Mouse (Mus musculus) testis, postnatal 10 days (tissue): ENCODE measurements around the gene Hist3h2ba.

Source experiments
- DNase-seq: peaks from one replicate; pipeline ENCODE4 v3.0.0; 2021; ENCODE audit warnings: low spot score

The Hist3h2ba gene

GRCm38 (mm10) chr11:58964216-58964615, 15.5 kb downstream of the Hist3h2ba start:
- no peak for DNase-seq

- DNase-seq, result no peak
These were observed 16.5 kb downstream of the Hist3h2ba start for GRCm38 (mm10) chr11:58965001-58965760.

DNA sequence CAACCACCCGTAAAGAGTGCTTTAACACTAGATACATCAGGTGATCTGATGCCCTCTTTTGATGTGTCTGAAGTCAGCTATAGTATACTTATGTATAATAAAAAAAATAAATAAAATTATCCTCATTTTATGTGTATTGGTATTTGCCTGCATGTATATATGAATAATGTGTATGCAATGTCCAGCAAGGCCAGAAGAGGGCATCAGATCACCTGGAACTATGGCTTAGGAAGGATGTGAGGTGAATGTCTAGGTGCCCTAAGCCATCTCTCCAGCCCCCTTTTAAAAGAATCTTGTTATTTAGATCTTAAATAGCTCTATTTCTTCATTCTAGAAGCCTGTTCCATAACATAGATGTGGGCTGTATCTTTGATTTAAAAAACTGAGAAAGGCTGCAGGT, 18.6 kb downstream of the Hist3h2ba start:
- DNase-seq, result peak; percentile 48

- DNase-seq, result no peak
These were observed 19.8 kb downstream of the Hist3h2ba start for GRCm38 (mm10) chr11:58968551-58968950.

DNA sequence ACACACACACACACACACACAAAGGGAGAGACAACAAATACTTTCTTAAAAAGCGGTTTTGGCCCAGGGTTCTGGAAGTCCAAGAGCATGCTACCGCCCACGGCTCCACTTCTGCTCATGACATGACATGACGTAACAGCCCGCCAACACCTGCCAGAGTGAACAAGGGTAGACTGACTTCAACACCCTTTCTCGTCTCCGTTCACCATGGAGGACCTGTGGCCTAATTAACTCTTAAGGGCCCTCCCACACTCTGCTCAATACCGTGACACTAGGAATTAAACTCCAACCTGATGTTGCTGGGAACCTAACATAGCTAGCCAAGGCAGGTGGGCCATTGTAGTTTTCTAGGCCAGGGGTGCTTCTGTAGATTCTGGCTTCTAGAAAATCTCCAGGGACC, 20.3 kb downstream of the Hist3h2ba start:
- DNase-seq, result no peak

DNA sequence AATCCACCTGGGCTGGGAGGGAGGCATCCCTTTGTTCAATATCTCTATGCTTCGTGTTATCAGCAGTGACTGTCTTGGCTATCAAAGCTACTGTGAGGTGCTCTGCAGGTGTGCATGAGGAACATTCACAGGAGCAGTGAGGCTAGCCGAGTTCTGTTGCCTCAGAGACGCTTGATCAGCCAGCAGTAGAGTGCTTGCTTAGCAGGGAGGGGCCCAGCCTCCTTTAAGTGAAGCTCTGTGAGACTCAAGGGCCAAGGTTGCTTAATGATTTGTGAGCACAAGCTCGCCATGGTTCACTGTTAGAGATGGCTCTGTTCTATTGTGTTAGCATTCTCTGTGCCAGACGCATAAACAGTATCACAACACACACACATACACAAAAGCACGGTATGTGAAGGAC, 20.9 kb downstream of the Hist3h2ba start:
- DNase-seq, result no peak

DNA sequence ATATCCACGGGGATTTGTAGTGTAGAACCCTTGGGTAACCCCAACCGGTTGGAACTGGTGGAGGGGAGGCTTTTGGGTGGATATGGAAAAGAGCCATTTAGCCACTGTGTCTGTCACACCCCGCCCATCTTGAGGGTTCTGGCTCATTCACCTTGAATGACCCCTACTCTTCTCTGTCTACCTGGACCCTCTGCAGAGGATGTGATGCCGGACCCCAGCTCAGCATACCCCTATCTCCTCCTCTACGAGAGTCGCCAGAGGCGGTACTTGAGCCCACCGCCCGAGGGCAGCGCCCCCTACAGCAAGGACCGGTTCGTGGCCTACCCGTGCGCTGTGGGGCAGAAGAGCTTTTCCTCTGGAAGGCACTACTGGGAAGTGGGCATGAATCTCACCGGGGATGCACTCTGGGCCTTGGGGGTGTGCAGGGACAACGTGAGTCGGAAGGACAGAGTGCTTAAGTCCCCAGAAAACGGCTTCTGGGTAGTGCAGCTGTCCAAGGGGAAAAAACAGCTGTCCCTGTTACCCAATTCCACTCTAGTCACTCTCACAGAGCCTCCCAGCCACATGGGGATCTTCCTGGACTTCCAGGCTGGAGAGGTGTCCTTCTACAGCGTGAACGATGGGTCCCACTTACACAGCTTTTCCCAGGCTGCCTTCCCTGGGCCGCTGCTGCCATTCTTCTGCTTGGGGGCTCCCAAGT, 22.3 kb downstream of the Hist3h2ba start:
- DNase-seq, result no peak

- no peak for DNase-seq
These were observed 23.1 kb downstream of the Hist3h2ba start for GRCm38 (mm10) chr11:58971796-58972195.

DNA sequence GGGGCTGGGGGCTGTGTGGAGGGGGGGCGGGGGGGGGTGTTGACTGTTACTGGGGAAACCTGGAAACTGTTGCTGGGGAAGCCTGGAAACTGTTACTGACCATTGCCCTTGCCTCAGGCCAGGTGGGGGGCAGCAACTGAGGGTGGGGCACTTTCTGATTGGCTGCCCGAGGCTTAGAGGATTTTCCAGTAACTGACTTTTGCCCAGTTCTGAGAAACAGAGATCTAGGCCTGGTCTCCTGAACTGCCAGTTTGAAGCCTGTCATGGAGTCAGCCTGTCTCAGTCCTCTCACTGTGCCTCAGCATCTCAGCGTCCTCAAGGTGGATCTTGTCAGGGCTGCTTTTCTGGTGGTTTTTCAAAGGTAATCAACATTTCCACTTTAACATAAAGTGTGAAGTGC, 25.7 kb downstream of the Hist3h2ba start:
- no peak for DNase-seq

DNA sequence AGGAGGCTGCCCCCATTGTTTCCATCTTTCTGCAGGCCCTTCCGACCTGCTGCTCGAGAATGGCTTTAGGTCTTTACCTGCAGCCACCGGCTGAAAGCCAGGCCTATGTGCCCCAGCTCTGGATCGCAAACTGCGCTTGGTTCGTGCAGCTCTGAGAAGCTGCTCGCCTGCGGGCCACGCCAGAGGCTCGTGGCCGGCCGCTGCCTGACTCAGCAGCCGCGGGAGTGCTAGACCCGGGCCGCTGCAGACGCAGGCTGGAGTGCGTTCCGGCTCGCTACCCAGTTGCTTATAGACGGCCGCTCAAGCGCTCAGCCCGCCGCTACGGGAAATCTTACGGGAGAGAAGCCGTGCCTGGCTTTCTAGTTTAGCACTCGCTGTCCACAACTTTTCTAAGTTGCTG, 28.4 kb downstream of the Hist3h2ba start:
- no peak for DNase-seq

GRCm38 (mm10) chr11:58977607-58978026, 28.9 kb downstream of the Hist3h2ba start:
- DNase-seq, result no peak

GRCm38 (mm10) chr11:58978027-58978705, 29.4 kb downstream of the Hist3h2ba start, which contains the start of gene Trim11:
TSS of gene Trim11 (plus strand) at chr11:58978093.
- peak; percentile 68 for DNase-seq

DNA sequence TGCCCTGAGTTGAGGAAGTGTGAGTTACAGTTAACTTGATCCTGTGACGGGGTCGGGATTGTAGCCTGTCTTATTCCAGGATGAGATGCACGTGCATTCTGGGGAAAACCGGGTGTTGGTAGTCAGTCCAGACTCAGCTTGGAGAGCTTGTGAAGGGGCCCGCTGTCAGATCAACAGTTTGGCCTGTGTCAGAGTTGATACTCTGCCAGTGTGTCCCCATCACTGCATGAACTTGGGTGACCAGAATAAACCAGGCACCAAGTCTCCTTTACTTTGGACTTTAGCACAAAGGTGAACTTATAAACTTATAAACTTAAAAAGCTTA, 29.9 kb downstream of the Hist3h2ba start:
- DNase-seq, result no peak

DNA sequence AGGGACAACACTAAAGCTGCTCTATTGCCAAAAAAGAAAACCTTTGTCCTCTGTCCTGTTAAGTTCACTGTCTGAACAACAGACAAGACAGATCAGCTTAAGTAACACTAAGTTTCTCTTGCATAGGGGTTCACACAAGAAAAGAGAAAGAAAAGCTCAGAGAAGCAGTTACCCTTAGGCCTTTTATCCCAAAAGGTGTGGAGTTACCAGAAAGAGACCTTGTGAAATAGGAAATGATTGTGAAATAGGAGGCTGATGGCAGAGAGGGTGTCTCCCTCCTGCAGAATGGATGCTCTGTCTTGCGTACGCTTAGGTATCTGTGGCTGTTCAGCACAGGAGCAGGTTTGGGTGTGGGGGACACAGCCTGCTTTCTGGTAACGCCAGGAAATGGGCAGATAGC, 30.5 kb downstream of the Hist3h2ba start:
- no peak for DNase-seq

DNA sequence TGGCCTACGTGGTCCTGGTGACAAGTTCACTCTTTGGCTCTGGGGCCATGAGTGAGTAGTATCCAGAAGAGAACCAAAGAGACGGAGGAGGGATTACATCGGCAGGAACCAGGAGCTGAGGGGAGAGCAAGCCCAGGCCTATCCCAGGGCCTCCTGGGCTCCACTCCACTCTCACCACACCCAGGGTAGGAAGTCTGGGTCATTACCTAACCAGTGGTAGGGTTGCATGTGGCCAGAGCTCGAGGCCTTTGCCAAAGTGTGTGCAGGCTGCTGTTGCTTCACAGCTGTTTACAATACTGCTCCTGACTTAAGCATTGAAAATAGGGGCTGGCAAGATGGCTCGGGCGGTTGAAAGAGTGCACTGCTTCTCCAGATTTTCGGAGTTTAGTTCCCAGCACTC, 30.9 kb downstream of the Hist3h2ba start:
- DNase-seq, result no peak

DNA sequence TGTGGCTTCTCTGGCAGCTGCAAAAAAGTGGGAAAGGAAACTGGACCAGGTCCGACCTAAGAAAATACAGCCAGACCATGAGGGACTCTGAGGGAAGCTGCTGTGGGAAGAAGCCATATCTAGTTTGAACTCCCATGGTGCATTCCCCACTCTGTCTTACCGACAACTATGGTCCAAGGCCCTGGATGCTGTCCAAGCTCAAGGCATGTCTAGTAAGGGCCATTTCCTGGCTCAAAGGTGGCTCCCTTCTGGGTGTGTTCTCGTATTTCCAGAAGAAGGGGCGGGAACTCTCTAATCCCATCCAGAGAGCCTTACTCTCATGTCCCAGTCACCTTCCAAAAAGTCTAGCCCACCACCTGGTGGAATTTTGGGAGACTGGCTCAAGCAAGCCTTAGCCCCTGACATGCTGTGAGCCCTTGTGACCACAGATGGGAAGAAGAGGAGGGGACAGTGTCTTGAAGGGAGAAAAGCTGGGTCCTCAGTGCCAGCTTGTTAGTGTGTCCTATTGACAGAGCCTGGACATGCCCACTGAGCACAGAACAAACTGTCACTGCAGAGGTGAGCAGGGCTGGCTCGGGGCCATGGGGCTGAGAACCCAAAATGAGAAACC, 31.8 kb downstream of the Hist3h2ba start:
- no peak for DNase-seq

DNA sequence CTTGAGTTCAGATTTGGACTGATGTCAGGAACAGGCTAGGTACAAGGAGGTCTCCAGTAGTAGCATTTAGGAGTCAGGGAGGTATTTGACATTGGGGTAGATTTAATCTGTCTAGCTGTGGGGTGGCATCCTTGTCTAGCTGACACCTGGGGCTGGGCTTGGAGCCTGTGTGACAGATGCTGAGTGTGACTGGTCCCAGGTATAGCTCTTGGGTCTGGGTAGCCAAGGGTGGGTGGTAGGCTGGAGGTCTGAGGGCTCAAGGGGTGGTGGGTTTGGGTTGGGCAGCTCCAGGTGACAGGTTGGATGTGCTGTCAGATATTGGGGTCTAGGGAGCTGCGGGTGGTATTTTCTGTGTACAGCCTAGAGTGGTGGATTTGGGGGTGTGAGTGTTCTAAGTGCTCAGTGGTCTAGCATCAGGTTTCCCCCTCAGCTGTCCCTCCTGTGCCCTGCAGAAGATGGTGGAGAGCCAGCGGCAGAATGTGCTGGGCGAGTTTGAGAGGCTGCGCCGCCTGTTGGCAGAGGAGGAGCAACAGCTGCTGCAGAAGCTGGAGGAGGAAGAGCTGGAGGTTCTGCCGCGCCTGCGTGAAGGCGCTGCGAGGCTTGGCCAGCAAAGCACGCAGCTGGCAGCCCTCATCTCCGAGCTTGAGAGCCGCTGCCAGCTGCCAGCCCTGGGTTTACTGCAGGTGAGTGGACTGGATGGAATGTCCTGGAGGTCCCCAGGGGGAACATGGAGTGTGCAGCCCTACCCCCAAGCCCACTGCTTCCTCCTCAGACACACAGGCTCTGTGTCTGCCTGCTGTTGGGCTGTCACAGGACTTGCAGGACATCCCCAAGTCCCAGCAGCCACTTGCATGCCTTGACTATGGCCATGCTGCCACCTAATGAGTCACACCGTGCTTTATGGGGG, 33.1 kb downstream of the Hist3h2ba start:
- DNase-seq, result peak; percentile 71

- no peak for DNase-seq
These were observed 33.9 kb downstream of the Hist3h2ba start for GRCm38 (mm10) chr11:58982471-58983097.

DNA sequence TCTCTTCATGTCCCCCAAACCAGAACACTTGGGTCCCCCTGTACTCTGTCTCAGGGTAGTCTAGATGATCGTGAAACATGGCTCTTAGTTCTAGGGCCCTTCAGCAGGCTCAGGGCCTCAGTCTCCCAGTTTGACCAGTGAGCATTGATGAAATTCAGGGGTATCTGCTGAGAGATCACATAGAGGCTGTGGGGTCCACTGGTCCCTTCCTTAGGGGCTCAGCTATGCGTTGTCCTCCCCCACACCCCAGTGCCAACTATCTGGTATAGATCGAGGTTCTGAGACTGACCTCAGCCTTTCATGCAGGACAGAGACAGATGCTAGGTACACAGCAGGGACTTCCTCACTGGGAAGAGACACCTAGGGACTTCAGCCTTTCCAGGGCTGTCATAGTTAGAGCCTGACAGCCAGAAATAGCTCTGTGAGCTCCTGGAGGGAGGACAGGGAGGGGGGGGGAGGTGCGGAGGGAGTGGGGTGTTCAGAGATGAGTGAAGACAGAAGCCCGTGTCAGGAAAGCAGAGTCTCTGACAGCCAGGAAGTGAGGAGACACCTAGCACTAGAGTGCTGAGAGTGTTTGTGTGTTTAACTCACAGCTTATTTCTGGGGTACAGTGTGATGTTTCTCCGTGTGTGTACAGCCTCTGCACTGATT, 35.1 kb downstream of the Hist3h2ba start:
- DNase-seq, result no peak

- DNase-seq, result no peak
These were observed 35.9 kb downstream of the Hist3h2ba start for GRCm38 (mm10) chr11:58984657-58985056.
